Mouse (Mus musculus) megakaryocyte progenitor cell, adult 5-6 weeks (primary cell): ENCODE results near the gene Nolc1. TPM values are rescaled to one million over a fixed set of nuclear protein-coding genes. Genes with fewer than 3 reads are reported as not detected.

Experiments
- ATAC-seq: replicated peaks from 2 replicates; pipeline ENCODE4 v1.8.0; 2016; ENCODE audit warnings: mild to moderate bottlenecking, moderate TSS enrichment, inconsistent platforms; ENCODE audit not compliant: poor library complexity
- total RNA-seq, 2 experiments: library from RNA; stranded (forward) in 1 of 2; stranded (reverse) in 1 of 2; fragments of 157-497, 149-512 nt in 1 of 2; fragments of 200-1000 nt in 1 of 2; gene quantifications; 2 replicates each; pipeline versions ENCODE4 v1.2.3 to v1.2.4; 2015 to 2017

Gene Nolc1
- total RNA-seq, 2 experiments from 2014 or later: 94.0 to 180 TPM

- peak; percentile 11; the same call in 1 of the 2 replicates for ATAC-seq
These were observed 33.7 kb upstream of the Nolc1 start for GRCm38 (mm10) chr19:46041933-46042475.

GRCm38 (mm10) chr19:46042476-46043011 is 33.1 kb upstream of the Nolc1 start:
- ATAC-seq: peak; percentile 3; the same call in 1 of the 2 replicates

DNA sequence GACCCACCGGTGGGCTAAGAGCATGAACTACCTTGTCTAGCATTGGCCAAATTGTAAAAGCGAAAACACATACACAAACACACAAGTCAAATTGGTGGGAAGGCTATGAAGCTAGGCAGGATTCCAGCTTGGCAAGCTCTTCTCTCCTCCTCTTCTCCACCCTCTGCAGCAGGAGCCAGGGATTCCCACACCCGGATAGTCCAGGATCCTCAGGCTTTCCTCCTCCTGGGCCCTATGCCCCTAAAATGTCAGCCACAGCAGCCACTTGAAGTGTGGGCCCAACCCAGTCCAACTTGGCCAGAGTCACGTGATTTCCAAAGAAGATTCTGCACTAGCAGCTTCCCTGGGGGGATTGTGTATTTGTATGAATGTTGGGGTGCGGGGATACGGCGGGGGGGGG is 32.3 kb upstream of the Nolc1 start:
- ATAC-seq: no peak

- no peak for ATAC-seq
These were observed 31.2 kb upstream of the Nolc1 start, which contains the start of gene Pprc1 for GRCm38 (mm10) chr19:46044271-46044992. TSS of gene Pprc1 (plus strand) at chr19:46044886.

DNA sequence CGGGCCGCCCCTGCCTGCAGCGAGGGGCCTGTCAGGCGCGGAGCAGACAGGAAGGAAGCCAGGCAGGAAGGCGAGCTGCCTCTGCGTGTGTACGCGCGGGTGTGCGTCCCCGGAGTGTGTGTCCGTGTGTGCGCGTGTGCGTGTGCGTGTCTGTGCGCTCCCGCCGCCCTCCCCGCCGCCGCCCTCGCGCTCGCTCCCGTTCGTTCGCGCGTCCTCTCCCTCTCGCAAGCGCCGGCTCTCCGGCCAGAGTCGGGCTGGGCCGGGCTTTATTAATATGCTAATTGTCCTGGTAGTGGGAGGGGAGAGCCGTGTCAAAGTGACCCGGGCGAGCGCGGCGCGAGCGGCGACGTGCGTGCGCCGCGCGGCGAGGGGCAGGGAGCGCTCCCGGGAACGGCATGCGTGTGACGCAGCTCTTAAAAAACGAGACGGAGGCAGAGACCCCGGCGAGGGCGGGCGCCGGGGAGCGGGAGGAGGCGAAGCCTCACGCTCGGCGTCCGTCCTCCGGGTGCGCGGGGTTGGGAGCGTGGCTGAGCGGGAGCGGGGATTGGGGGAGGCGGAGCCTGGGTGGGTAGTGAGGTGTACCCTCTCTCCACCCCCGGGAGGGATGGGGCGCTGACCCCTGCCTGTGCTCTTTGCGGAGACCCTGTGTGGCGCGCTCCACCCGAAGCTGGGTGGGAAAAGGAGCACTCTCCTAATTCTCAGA is 30.5 kb upstream of the Nolc1 start, which contains the start of gene Ldb1:
Ldb1 (minus strand) TSS at position 222 of the 703 bp plus-strand sequence.
- peak; percentile 45 for ATAC-seq

GRCm38 (mm10) chr19:46045696-46046311 is 29.9 kb upstream of the Nolc1 start:
- no peak for ATAC-seq

DNA sequence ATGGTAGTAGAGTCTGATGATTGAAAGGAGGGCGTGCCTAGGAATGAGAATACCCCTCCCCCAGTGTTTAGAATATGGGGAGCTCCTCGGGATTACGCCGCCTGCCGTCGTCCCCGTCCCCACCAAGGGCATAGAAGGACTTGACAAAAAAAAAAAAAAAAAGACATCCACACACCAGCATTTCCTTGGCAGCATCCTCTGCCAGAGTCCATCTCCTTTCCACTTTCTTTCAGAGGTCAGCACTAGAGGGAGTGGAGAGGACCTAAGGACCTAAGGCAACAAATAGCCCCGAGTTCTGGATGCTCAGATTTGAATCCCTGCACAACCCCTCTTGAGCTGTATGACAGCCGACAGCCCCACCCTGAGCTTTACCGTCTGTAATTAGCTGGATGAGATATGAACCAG is 29.0 kb upstream of the Nolc1 start:
- no peak for ATAC-seq

DNA sequence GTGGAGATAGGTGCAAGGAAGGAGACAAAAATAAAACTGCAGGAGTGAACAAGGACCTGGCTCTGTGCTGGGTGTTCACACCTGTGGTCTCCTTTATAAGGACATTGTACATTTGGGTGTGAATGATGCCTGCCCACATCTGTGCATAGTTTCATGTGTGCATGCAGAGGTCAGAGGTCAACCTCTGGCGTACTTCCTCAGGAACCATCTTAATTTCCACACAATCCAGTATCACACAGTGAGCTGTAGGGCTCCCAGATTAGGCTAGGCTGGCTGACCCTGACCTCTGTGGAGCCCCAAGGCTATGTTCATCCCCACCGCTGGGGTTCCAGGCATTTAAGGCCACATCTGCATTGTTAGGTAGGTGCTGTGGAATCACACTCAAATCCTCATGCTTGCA is 28.2 kb upstream of the Nolc1 start:
- no peak for ATAC-seq

- no peak for ATAC-seq
These were observed 26.5 kb upstream of the Nolc1 start for GRCm38 (mm10) chr19:46049129-46049528.

- peak; percentile 59 for ATAC-seq
These were observed 25.2 kb upstream of the Nolc1 start for GRCm38 (mm10) chr19:46050462-46050861.

- peak; percentile 70 for ATAC-seq
These were observed 19.8 kb upstream of the Nolc1 start for GRCm38 (mm10) chr19:46055752-46056387.

GRCm38 (mm10) chr19:46056388-46056946 is 19.2 kb upstream of the Nolc1 start:
- ATAC-seq: peak; percentile 84

DNA sequence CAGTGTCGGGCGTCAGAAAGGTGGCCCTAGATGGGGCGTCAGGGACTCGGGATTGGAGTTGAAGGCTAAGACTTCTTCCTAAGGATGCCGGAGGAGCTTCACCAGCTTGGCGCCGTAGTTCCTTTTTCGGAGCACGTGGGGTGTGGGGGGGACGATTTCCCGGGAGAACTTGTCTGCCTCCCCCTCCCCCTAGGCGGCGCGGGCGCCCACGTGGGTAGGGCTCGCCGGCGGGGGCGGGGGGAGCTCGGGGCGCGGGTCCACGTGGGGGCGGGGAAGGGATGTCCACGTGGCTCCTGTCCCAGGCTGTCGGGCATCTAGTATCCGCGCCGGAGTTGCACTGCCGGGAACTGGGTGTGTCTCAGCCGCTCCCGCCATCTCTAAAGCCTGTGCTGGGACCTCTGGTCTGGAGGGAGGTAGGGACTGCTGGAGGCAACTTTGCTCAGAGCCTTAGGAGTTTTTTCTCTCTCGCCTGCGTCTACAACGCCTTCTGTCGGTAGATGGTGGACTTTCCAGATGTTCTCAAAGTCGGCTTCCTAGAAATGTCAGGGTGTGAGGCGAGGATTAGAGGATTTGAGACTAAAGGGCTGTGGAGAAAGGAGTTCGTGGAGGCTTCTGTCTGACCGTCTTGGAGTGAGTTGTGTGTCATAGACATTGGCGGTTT is 18.6 kb upstream of the Nolc1 start:
- peak; percentile 60 for ATAC-seq

- no peak for ATAC-seq
These were observed 17.2 kb upstream of the Nolc1 start for GRCm38 (mm10) chr19:46058466-46058865.

DNA sequence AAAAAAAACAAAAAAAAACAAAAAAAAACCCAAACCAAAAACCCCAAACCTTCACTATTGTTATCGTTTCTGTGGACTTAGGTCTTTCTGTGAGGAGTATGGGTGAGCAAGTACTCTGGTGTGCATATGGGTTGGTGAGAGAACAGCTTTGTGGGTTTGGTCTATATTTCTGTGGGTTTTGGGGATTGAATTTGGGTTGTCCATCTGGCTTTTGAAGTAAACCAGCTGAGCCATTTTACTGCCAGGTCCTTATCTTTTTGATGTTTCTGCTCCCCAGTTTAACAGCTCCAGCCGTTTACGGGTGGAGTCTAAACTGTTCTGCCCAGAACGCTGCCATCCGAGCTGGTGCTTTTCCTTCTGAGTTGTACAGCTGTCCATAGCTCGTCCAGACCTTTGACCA is 14.8 kb upstream of the Nolc1 start:
- ATAC-seq: 0 out of 2 replicates have a peak, but pooled peaks have one; percentile 17

GRCm38 (mm10) chr19:46068054-46068453 is 7.6 kb upstream of the Nolc1 start:
- ATAC-seq: no peak

DNA sequence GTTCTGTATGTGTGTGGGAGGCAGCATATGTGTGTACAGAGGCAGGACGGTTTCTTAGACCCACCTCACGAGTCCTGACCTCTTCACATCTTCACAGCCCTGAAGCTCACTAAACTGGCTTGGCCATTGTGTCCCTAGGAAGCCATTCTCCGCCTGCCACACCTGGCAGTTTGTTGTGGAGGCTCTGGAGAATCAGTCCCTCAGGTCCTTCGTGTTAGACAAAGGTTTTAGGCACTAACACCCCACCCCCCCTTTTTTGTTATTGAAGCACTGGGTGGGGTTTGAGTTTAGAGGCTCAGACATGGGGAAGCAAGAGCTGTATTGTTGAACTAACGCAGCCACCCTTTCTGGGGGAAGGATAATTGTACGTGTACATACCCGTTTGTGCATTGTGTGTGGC is 2.4 kb upstream of the Nolc1 start:
- no peak for ATAC-seq

- no peak for ATAC-seq
These were observed 1.4 kb upstream of the Nolc1 start for GRCm38 (mm10) chr19:46074266-46074665.

- ATAC-seq: no peak
These were observed 2.9 kb downstream of the Nolc1 start for GRCm38 (mm10) chr19:46078535-46078934.

DNA sequence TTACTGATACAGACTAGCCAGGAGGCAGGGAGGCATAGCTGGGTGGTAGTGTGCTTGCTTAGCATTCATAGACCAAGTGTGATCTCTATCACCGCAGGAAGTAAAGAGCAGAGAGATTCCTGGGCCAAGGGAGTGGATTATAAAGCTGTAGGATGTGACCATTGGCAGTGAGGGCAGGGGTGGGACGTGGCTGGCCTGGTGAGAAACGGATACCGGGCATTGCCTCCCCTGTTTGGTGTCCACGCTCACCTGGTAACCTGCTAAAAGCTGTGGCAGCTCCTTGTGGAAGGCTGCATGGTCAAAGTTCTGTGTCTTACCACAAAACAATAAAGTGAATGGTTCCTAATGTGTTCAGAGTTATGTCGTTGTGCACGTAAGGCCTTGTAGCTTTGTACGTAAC is 9.5 kb downstream of the Nolc1 start:
- no peak for ATAC-seq
